Mouse (Mus musculus) urinary bladder, postnatal 36 days (tissue): ENCODE results near the gene Popdc3.
A peak's percentile ranks its signal among the peaks of the same experiment; 100 is the strongest.
"Not testable (repeated sequence)": the region's sequence is repeated elsewhere in the genome, so short reads cannot be mapped to it uniquely, and the experiment has no call there.

Source experiments
- DNase-seq, 2 experiments: peaks; one replicate each; pipeline ENCODE4 v3.0.0; 2022; ENCODE audit warnings: low spot score in 2 of 2, mixed read lengths in 1 of 2

Popdc3 gene

GRCm38 (mm10) chr10:45311624-45312023, 133.7 kb downstream of the Popdc3 start:
- DNase-seq: no peak

- no peak for DNase-seq
Measured at GRCm38 (mm10) chr10:45314865-45315264, 137.0 kb downstream of the Popdc3 start.

GRCm38 (mm10) chr10:45318922-45319321, 141.0 kb downstream of the Popdc3 start:
- DNase-seq: no peak

- DNase-seq: no peak
Measured at GRCm38 (mm10) chr10:45320296-45320695, 142.4 kb downstream of the Popdc3 start.

- no peak for DNase-seq
Measured at GRCm38 (mm10) chr10:45324159-45324558, 146.3 kb downstream of the Popdc3 start.

- no peak for DNase-seq
Measured at GRCm38 (mm10) chr10:45328196-45329000, 150.5 kb downstream of the Popdc3 start.

GRCm38 (mm10) chr10:45334925-45335324, 157.0 kb downstream of the Popdc3 start:
- no peak for DNase-seq

- peak in 1 of 2 experiments; percentile 4 for DNase-seq
Measured at GRCm38 (mm10) chr10:45335434-45336422, 157.8 kb downstream of the Popdc3 start, which contains the start of gene Bves. TSS of gene Bves (plus strand) at chr10:45335772.

- no peak for DNase-seq
Measured at GRCm38 (mm10) chr10:45339106-45339505, 161.2 kb downstream of the Popdc3 start.

- DNase-seq: no peak
Measured at GRCm38 (mm10) chr10:45344381-45344780, 166.5 kb downstream of the Popdc3 start.

- DNase-seq: no peak
Measured at GRCm38 (mm10) chr10:45345217-45345616, 167.3 kb downstream of the Popdc3 start.

GRCm38 (mm10) chr10:45348143-45348542, 170.2 kb downstream of the Popdc3 start:
- DNase-seq: not testable (repeated sequence)

GRCm38 (mm10) chr10:45356091-45356490, 178.2 kb downstream of the Popdc3 start:
- no peak for DNase-seq

- DNase-seq: no peak
Measured at GRCm38 (mm10) chr10:45363396-45363795, 185.5 kb downstream of the Popdc3 start.

- DNase-seq: no peak
Measured at GRCm38 (mm10) chr10:45366987-45367705, 189.2 kb downstream of the Popdc3 start.
